Mouse (Mus musculus): ENCODE measurements around the gene Zfp688. TPM values are rescaled to one million over a fixed set of nuclear protein-coding genes. Genes with fewer than 3 reads are reported as not detected.
"Not testable (repeated sequence)": the region's sequence is repeated elsewhere in the genome, so short reads cannot be mapped to it uniquely, and the experiment has no call there.

Gene Zfp688
- 14.1 and 29.6 TPM in 2 replicates for polyA plus RNA-seq (2012; rRNA removed)

DNA sequence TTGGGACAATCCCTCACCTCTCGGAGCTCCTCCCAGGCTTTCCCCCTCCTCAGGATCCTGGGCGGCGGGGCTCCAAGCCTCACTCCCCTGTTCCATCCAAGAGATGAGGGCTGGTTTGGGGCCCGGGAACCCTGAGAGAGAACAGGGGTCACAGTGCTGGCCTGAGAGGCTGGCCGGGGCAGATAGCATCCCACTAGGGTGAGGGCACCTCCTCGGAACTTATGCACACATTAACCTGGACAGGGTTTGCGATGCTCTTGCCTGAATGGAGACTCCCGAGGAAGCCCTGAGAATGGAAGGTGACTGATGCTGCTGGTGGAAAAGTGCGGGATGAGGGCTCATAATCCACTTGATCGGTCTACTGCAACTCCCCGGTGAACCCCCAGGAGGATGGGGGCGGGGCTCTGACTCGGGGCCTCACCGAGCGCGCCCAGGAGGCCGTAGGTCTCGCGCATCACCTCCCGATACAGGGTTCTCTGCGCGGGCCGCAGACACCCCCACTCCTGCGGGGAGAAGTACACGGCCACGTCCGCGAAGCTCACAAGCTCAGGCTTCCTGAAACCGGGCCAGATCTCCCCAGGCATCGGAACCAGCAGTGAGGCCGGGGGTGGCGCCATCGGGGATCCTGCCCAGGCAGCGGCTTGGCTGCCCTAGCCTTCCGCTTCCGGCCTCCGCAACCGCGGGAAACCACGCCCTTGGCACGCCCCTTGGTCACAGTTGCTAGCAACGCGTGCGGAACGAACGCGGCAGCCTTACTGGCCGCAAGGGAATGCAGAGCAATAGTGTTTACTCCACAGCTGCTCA, at the start of gene Zfp688:
Zfp688 (minus strand) TSS at position 681 of the 804 bp plus-strand sequence.
- Histone ChIP-seq H3K4me1 (ENCODE audit: control insufficient read depth, insufficient read depth, insufficient read length, low read length) (peaks cover 10% of the 10 kb centered on the region), H3K27ac (ENCODE audit: insufficient read depth, low read depth, low read length) (peak within 1 kb of the TSS; percentile 55; the same call in 1 of the 2 replicates), H3K36me3 (ENCODE audit: control insufficient read depth, insufficient read depth, low read length) (peaks cover 9% of the 10 kb centered on the region), H3K27me3 (ENCODE audit: control insufficient read depth, insufficient read depth, low read length) (no peaks in the 10 kb centered on the region), H3K4me3 (ENCODE audit: low read depth, low read length) (peak within 1 kb of the TSS; percentile 85)
- under 1% methylated on average over 48 of the region's 48 CpGs for WGBS
- TF ChIP-seq POLR2A (IDR thresholded peaks at IDR 0.05; ENCODE audit: low read depth, low read length) = peak; percentile 74; the same call in 1 of the 2 replicates
- TF ChIP-seq CTCF (IDR thresholded peaks at IDR 0.05; ENCODE audit: extremely low read depth, insufficient read length, insufficient replicate concordance, low read depth, low read length) = no peak

DNA sequence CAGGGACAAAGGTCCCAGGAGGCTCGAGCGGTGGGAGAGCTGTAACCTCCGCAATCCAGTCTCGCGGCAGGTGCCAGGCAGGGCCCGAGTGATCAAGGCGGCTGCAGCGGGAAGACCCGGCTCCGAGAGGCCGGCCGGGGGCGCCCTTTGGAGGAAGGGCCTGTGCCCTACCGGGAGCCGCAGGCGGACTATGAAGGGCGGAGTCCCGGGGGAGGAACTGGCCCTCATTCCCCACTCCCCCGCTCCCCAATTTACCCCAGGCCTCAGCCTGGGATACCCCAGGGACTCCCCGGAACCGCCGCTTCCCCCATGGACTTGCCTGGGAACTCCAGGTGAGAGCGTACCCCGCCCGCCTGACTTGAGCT, 49.8 kb upstream of the Zfp688 start:
- H3K27ac ChIP-seq (ENCODE audit: insufficient read depth, low read depth, low read length) = peak overlapping the region; percentile 88
- H3K36me3 ChIP-seq (ENCODE audit: control insufficient read depth, insufficient read depth, low read length) = peaks cover 39% of the 10 kb centered on the region
- under 1% methylated on average over 24 of the region's 25 CpGs for WGBS
- H3K4me1 ChIP-seq (ENCODE audit: control insufficient read depth, insufficient read depth, insufficient read length, low read length) = peaks cover 11% of the 10 kb centered on the region; the same call in 1 of the 2 replicates
- peak overlapping the region; percentile 94 for H3K4me3 ChIP-seq (ENCODE audit: low read depth, low read length)
- TF ChIP-seq CTCF (IDR thresholded peaks at IDR 0.05; ENCODE audit: extremely low read depth, insufficient read length, insufficient replicate concordance, low read depth, low read length) (no peak), POLR2A (IDR thresholded peaks at IDR 0.05; ENCODE audit: low read depth, low read length) (no peak)
- H3K27me3 ChIP-seq (ENCODE audit: control insufficient read depth, insufficient read depth, low read length) = no peaks in the 10 kb centered on the region

DNA sequence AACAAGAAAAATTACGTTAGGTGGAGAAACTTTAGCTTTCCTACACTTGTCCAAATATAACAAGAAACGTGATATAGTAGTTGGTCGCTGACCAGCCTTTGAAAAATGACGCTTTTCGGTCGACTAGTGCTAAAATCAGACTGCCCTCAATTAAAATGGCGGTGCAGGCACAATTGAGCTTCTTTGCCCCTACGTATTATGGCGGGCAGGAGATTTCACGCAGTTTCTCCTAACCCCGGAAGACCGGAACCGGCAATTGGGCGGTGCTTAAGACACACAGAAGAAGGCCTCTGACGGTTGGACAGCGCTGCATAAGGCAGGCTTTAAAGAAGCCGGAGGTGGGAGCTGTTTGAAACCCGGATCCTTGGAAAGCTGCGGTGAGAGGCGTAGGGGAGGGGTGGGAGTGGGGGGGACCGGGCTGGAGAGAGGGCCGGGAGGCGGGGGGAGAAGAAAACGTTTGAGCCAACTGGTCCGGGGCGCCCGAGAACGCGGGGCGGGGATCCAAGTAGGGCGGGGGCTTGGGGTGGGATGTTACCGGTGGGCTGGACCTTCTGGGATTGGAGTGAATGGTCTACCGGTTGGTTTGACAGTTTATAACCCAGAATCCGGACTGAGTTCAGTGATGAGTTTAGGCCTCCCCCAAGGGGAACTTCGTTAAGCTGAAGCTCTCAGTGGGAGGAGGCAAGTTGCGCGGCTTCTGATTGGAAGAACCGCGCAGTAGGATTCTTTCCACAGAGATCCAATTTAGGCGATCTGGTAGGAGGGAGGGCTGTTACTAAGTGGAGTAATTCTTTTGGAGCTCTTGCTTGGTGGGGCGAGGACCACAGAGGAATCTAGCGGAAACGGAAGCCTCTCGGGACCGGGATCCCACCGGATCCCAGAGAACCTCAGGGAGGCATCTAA, 49.1 kb upstream of the Zfp688 start:
- peak overlapping the region; percentile 88 for H3K27ac ChIP-seq (ENCODE audit: insufficient read depth, low read depth, low read length)
- peaks cover 36% of the 10 kb centered on the region for H3K36me3 ChIP-seq (ENCODE audit: control insufficient read depth, insufficient read depth, low read length)
- WGBS = under 1% methylated on average over 46 of the region's 46 CpGs
- H3K4me3 ChIP-seq (ENCODE audit: low read depth, low read length) = peak overlapping the region; percentile 94
- TF ChIP-seq POLR2A (IDR thresholded peaks at IDR 0.05; ENCODE audit: low read depth, low read length) = peak; percentile 67; the same call in 1 of the 2 replicates
- no peak for TF ChIP-seq CTCF (IDR thresholded peaks at IDR 0.05; ENCODE audit: extremely low read depth, insufficient read length, insufficient replicate concordance, low read depth, low read length)
- H3K4me1 ChIP-seq (ENCODE audit: control insufficient read depth, insufficient read depth, insufficient read length, low read length) = peaks cover 9% of the 10 kb centered on the region; the same call in 1 of the 2 replicates
- H3K27me3 ChIP-seq (ENCODE audit: control insufficient read depth, insufficient read depth, low read length) = no peaks in the 10 kb centered on the region

DNA sequence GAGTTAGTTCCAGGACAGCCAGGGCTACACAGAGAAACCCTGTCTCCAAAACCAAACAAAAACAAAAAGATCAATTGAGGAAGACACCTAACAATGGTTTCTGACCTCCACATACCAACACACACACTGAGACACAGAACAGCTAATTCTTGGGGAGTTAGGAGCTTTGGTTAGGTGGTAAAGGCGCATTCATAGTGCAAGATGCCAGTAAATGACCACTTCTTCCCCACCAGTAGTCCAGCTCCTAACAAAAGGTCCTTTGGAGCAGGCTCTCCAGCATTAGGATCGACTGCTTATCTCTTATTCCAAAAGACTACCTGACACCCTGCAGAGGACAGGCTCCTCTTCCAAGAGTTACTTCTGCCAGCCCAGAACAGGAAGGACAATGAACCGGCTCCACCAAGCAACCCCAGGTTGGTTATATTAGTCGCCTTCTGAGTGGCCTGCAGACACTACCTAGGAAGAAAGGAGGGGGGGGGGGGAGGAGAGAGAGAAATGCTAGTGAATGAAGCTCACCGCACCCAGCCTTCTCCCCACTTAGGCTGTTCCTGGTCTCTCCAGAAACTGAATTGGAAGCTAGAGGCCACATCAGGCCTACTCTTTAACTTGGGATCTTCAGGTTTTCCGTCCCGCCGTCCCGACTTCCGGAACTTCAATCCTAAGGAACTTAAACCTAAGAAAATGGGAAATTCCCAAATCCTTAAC, 48.3 kb upstream of the Zfp688 start:
- peaks cover 9% of the 10 kb centered on the region; the same call in 1 of the 2 replicates for H3K4me1 ChIP-seq (ENCODE audit: control insufficient read depth, insufficient read depth, insufficient read length, low read length)
- H3K27me3 ChIP-seq (ENCODE audit: control insufficient read depth, insufficient read depth, low read length) = no peaks in the 10 kb centered on the region
- H3K27ac ChIP-seq (ENCODE audit: insufficient read depth, low read depth, low read length) = peak overlapping the region; percentile 83
- peaks cover 28% of the 10 kb centered on the region for H3K36me3 ChIP-seq (ENCODE audit: control insufficient read depth, insufficient read depth, low read length)
- WGBS = 7% methylated on average over 10 of the region's 10 CpGs
- H3K4me3 ChIP-seq (ENCODE audit: low read depth, low read length) = peak overlapping the region; percentile 94
- TF ChIP-seq CTCF (IDR thresholded peaks at IDR 0.05; ENCODE audit: extremely low read depth, insufficient read length, insufficient replicate concordance, low read depth, low read length) (no peak), POLR2A (IDR thresholded peaks at IDR 0.05; ENCODE audit: low read depth, low read length) (no peak)

DNA sequence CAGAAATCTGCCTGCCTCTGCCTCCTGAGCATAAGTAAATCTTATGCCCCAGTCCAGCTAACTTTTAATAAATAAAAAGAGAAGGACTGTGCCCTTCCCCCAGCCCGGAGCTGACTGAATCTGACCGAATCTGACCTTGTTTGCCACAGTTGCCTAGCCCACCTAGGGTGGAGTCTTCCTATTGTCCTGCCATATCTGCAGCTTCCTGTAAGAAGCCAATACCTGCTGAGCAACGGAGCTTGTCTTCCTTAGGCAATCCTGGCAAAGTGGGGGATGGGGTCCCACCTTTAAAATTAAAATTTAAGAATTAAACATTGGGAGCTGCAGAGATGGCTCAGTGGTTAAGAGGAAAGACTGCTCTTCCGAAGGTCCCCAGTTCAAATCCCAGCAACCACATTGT, 44.7 kb upstream of the Zfp688 start:
- Histone ChIP-seq H3K4me3 (ENCODE audit: low read depth, low read length) (no peak overlapping the region), H3K27me3 (ENCODE audit: control insufficient read depth, insufficient read depth, low read length) (no peaks in the 10 kb centered on the region), H3K4me1 (ENCODE audit: control insufficient read depth, insufficient read depth, insufficient read length, low read length) (peaks cover 4% of the 10 kb centered on the region; the same call in 1 of the 2 replicates), H3K27ac (ENCODE audit: insufficient read depth, low read depth, low read length) (no peak overlapping the region), H3K36me3 (ENCODE audit: control insufficient read depth, insufficient read depth, low read length) (peaks cover 8% of the 10 kb centered on the region)
- TF ChIP-seq POLR2A (IDR thresholded peaks at IDR 0.05; ENCODE audit: low read depth, low read length) (no peak), CTCF (IDR thresholded peaks at IDR 0.05; ENCODE audit: extremely low read depth, insufficient read length, insufficient replicate concordance, low read depth, low read length) (no peak)
- 94% methylated on average over 4 of the region's 4 CpGs for WGBS

DNA sequence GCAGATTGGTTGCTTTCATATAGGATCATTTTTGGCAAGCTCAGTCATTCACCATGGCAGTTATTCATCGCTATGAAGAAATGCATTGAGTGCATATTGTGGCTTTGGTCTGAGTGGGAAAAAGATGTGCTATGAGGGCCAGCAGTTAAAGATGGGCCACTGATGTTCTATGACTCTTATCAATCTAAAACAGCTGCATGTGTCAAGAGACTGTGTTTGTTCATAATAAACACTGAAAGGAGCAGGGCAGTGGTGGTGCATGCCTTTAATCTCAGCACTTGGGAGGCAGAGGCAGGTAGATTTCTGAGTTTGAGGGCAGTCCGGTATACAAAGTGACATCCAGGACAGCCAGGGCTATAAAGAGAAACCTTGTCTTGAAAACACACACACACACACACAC, 43.8 kb upstream of the Zfp688 start:
- WGBS = 100% methylated on average over 2 of the region's 2 CpGs
- not testable (repeated sequence) for H3K27me3 ChIP-seq (ENCODE audit: control insufficient read depth, insufficient read depth, low read length); H3K4me3 ChIP-seq (ENCODE audit: low read depth, low read length); H3K27ac ChIP-seq (ENCODE audit: insufficient read depth, low read depth, low read length); H3K4me1 ChIP-seq (ENCODE audit: control insufficient read depth, insufficient read depth, insufficient read length, low read length)
- peaks cover 15% of the 10 kb centered on the region for H3K36me3 ChIP-seq (ENCODE audit: control insufficient read depth, insufficient read depth, low read length)
